Mouse (Mus musculus): Measurements from ENCODE around the gene Ncaph. TPM values are rescaled to one million over a fixed set of nuclear protein-coding genes. Genes with fewer than 3 reads are reported as not detected.
"Not testable (repeated sequence)": the region's sequence is repeated elsewhere in the genome, so short reads cannot be mapped to it uniquely, and the experiment has no call there.

Ncaph gene
- 90.3 and 97.1 TPM in 2 replicates for polyA plus RNA-seq (2011; ENCODE audit: insufficient read depth, insufficient read length, low read depth, missing spikeins)

- no peaks in the 10 kb centered on the region for H3K27me3 ChIP-seq (ENCODE audit: control insufficient read depth, insufficient read depth, low read length, poor library complexity, severe bottlenecking)
- no peaks in the 10 kb centered on the region for H3K9me3 ChIP-seq (replicated peaks; ENCODE audit: control insufficient read depth, insufficient read depth, low read length, poor library complexity, severe bottlenecking)
- H3K36me3 ChIP-seq (ENCODE audit: control insufficient read depth, insufficient read depth, low read length, poor library complexity, severe bottlenecking) = no peaks in the 10 kb centered on the region
- H3K9ac ChIP-seq (ENCODE audit: low read depth, poor library complexity, severe bottlenecking) = peak within 1 kb of the TSS; percentile 62
- H3K4me3 ChIP-seq (ENCODE audit: low read depth, low read length) = peak within 1 kb of the TSS; percentile 76
- peak within 1 kb of the TSS; percentile 71 for H3K27ac ChIP-seq (ENCODE audit: insufficient read depth, low read length)
- TF ChIP-seq CTCF (IDR thresholded peaks at IDR 0.05; ENCODE audit: low read depth, low read length) (no peak), POLR2A (IDR thresholded peaks at IDR 0.05; ENCODE audit: insufficient read depth, low read length) (peak; percentile 79)
- peaks cover 6% of the 10 kb centered on the region for H3K4me1 ChIP-seq (ENCODE audit: control insufficient read depth, insufficient read depth, low read length)
Observed at GRCm38 (mm10) chr2:127133621-127134461, at the start of gene Ncaph. Gene Ncaph (minus strand): TSS chr2:127133954.

GRCm38 (mm10) chr2:127182598-127183381 is 49.0 kb upstream of the Ncaph start:
- Histone ChIP-seq H3K9me3 (replicated peaks; ENCODE audit: control insufficient read depth, insufficient read depth, low read length, poor library complexity, severe bottlenecking) (no peaks in the 10 kb centered on the region), H3K9ac (ENCODE audit: low read depth, poor library complexity, severe bottlenecking) (peak overlapping the region; percentile 65), H3K4me3 (ENCODE audit: low read depth, low read length) (peak overlapping the region; percentile 87)

DNA sequence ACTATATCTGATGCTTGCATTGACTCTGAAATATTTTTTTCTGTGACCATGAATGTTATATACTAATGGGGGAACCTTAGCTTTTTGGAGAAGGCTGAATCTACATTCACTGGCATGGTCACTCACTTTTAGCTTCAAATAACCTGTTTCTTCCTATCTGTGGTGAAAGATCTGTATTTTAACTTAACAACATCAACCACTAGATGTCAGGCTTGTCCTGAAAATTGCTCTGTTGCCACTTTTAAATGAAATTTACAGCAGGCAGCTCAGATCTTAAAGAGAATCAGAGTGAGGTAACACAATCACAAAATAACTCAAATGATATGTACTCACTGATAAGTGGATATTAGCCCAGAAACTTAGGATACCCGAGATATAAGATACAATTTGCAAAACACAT is 32.5 kb upstream of the Ncaph start:
- H3K9me3 ChIP-seq (replicated peaks; ENCODE audit: control insufficient read depth, insufficient read depth, low read length, poor library complexity, severe bottlenecking); H3K36me3 ChIP-seq (ENCODE audit: control insufficient read depth, insufficient read depth, low read length, poor library complexity, severe bottlenecking); H3K27ac ChIP-seq (ENCODE audit: insufficient read depth, low read length); H3K27me3 ChIP-seq (ENCODE audit: control insufficient read depth, insufficient read depth, low read length, poor library complexity, severe bottlenecking); H3K9ac ChIP-seq (ENCODE audit: low read depth, poor library complexity, severe bottlenecking); H3K4me1 ChIP-seq (ENCODE audit: control insufficient read depth, insufficient read depth, low read length); H3K4me3 ChIP-seq (ENCODE audit: low read depth, low read length): not testable (repeated sequence)

More at GRCm38 (mm10) chr2:127182598-127183381, 49.0 kb upstream of the Ncaph start:
- TF ChIP-seq POLR2A (IDR thresholded peaks at IDR 0.05; ENCODE audit: insufficient read depth, low read length) (no peak), CTCF (IDR thresholded peaks at IDR 0.05; ENCODE audit: low read depth, low read length) (no peak), EP300 (IDR thresholded peaks at IDR 0.05; ENCODE audit: insufficient read depth, low read depth, low read length) (peak; percentile 33; the same call in 1 of the 2 replicates)
- Histone ChIP-seq H3K27ac (ENCODE audit: insufficient read depth, low read length) (peak overlapping the region; percentile 80), H3K36me3 (ENCODE audit: control insufficient read depth, insufficient read depth, low read length, poor library complexity, severe bottlenecking) (no peaks in the 10 kb centered on the region), H3K27me3 (ENCODE audit: control insufficient read depth, insufficient read depth, low read length, poor library complexity, severe bottlenecking) (no peaks in the 10 kb centered on the region), H3K4me1 (ENCODE audit: control insufficient read depth, insufficient read depth, low read length) (no peaks in the 10 kb centered on the region)

DNA sequence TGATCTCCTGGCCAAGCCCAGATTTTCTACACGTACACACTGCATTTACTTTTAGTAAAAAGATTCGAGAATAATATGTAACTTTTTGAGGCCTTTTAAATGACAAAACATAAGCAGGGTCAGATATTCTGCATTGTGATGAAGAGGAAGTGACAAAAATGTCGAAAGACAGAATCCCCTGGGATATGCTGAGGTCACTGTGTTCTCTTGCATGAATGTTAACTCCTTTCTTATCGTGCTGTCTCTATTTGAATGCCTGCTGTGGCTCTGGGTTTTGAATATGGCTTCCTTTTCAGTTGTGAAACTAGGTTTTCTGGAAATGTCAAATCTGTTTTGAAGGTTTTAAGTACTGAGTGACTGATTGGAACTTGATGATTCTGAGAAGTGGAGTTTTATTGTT is 31.9 kb upstream of the Ncaph start:
- Histone ChIP-seq H3K4me3 (ENCODE audit: low read depth, low read length) (no peak overlapping the region), H3K36me3 (ENCODE audit: control insufficient read depth, insufficient read depth, low read length, poor library complexity, severe bottlenecking) (no peaks in the 10 kb centered on the region), H3K27me3 (ENCODE audit: control insufficient read depth, insufficient read depth, low read length, poor library complexity, severe bottlenecking) (peaks cover 1% of the 10 kb centered on the region; the same call in 1 of the 2 replicates), H3K9me3 (replicated peaks; ENCODE audit: control insufficient read depth, insufficient read depth, low read length, poor library complexity, severe bottlenecking) (no peaks in the 10 kb centered on the region), H3K4me1 (ENCODE audit: control insufficient read depth, insufficient read depth, low read length) (no peaks in the 10 kb centered on the region), H3K27ac (ENCODE audit: insufficient read depth, low read length) (no peak overlapping the region), H3K9ac (ENCODE audit: low read depth, poor library complexity, severe bottlenecking) (no peak overlapping the region)
- no peak for TF ChIP-seq CTCF (IDR thresholded peaks at IDR 0.05; ENCODE audit: low read depth, low read length)
- TF ChIP-seq POLR2A (IDR thresholded peaks at IDR 0.05; ENCODE audit: insufficient read depth, low read length) = no peak
- TF ChIP-seq EP300 (IDR thresholded peaks at IDR 0.05; ENCODE audit: insufficient read depth, low read depth, low read length) = no peak

GRCm38 (mm10) chr2:127145699-127146098 is 11.9 kb upstream of the Ncaph start:
- Histone ChIP-seq H3K9me3 (replicated peaks; ENCODE audit: control insufficient read depth, insufficient read depth, low read length, poor library complexity, severe bottlenecking) (no peaks in the 10 kb centered on the region), H3K27ac (ENCODE audit: insufficient read depth, low read length) (no peak overlapping the region), H3K9ac (ENCODE audit: low read depth, poor library complexity, severe bottlenecking) (no peak overlapping the region), H3K27me3 (ENCODE audit: control insufficient read depth, insufficient read depth, low read length, poor library complexity, severe bottlenecking) (no peaks in the 10 kb centered on the region; the same call in 1 of the 2 replicates), H3K36me3 (ENCODE audit: control insufficient read depth, insufficient read depth, low read length, poor library complexity, severe bottlenecking) (no peaks in the 10 kb centered on the region; the same call in 1 of the 2 replicates), H3K4me1 (ENCODE audit: control insufficient read depth, insufficient read depth, low read length) (no peaks in the 10 kb centered on the region), H3K4me3 (ENCODE audit: low read depth, low read length) (no peak overlapping the region)
- TF ChIP-seq EP300 (IDR thresholded peaks at IDR 0.05; ENCODE audit: insufficient read depth, low read depth, low read length) (no peak), CTCF (IDR thresholded peaks at IDR 0.05; ENCODE audit: low read depth, low read length) (no peak), POLR2A (IDR thresholded peaks at IDR 0.05; ENCODE audit: insufficient read depth, low read length) (no peak)
